Mouse (Mus musculus) C2C12 (cell line): Measurements from ENCODE around the gene Palm. TPM values are rescaled to one million over a fixed set of nuclear protein-coding genes. Genes with fewer than 3 reads are reported as not detected.

Source experiments
- H3K27me3 ChIP-seq: one replicate; pipeline ENCODE4 v1.6.1; 2011; ENCODE audit not compliant: control insufficient read depth, insufficient read depth, insufficient read length
- H3K36me3 ChIP-seq: one replicate; pipeline ENCODE4 v1.6.1; 2011; ENCODE audit not compliant: control insufficient read depth, insufficient read depth
- H3K4me3 ChIP-seq: one replicate; pipeline ENCODE4 v1.5.1; 2011; ENCODE audit warnings: mild to moderate bottlenecking, control low read depth; ENCODE audit not compliant: poor library complexity, insufficient read depth, severe bottlenecking
- H3K79me2 ChIP-seq: one replicate; pipeline ENCODE4 v1.6.1; 2011; ENCODE audit not compliant: control insufficient read depth, insufficient read depth
- H3K79me3 ChIP-seq: one replicate; pipeline ENCODE4 v1.6.1; 2011; ENCODE audit warnings: low read depth, control low read depth
- H3ac ChIP-seq: one replicate; pipeline ENCODE3; 2011; ENCODE audit warnings: low read depth; ENCODE audit not compliant: control insufficient read depth, insufficient read length
- CEBPB ChIP-seq: IDR thresholded peaks from one replicate; pipeline ENCODE4 v1.6.1; 2011; ENCODE audit warnings: low read depth, mild to moderate bottlenecking, control low read depth, moderate library complexity
- CTCF ChIP-seq: IDR thresholded peaks from one replicate; pipeline ENCODE4 v1.5.1; 2011; ENCODE audit not compliant: control insufficient read depth, insufficient read depth, insufficient read length
- FOSL1 ChIP-seq: IDR thresholded peaks from one replicate; pipeline ENCODE4 v1.8.0; 2011; ENCODE audit warnings: mild to moderate bottlenecking, low read length; ENCODE audit not compliant: poor library complexity, insufficient read depth, severe bottlenecking
- MAX ChIP-seq: IDR thresholded peaks from one replicate; pipeline ENCODE4 v1.6.1; 2011; ENCODE audit warnings: mild to moderate bottlenecking, control low read depth
- MYOD1 ChIP-seq: IDR thresholded peaks from one replicate; pipeline ENCODE4 v1.6.1; 2011; ENCODE audit warnings: low read depth; ENCODE audit not compliant: control insufficient read depth, insufficient read length
- MYOG ChIP-seq: IDR thresholded peaks from one replicate; pipeline ENCODE4 v1.6.1; 2011; ENCODE audit not compliant: control insufficient read depth, insufficient read length; ENCODE audit errors: extremely low read depth
- USF1 ChIP-seq: IDR thresholded peaks from one replicate; pipeline ENCODE4 v1.6.1; 2011; ENCODE audit warnings: low read depth, mild to moderate bottlenecking, control low read depth, moderate library complexity
- long read RNA-seq, 2 experiments: library from polyadenylated mRNA; unstranded; transcript quantifications; one replicate each; pipeline ENCODE4 v2.0.0; 2019 to 2020
- polyA plus RNA-seq: library from polyadenylated mRNA; unstranded; fragments of >200 nt; fragmentation: generic; extraction: Trizol; gene quantifications from one replicate; pipeline ENCODE4 v1.2.1, GENCODE M21; 2012; ENCODE audit warnings: missing spikeins

Gene Palm
- polyA plus RNA-seq, result 39.9 TPM
- long read RNA-seq, experiment 1, transcript Palm-201 (9 exons, 2,651 nt), result major isoform, 16 of 60 reads
- long read RNA-seq, experiment 1, partial matches to known transcripts, result 35 of 60 reads
- long read RNA-seq, experiment 1, other reads (novel, unspliced or antisense), result 4 of 60 reads
- long read RNA-seq, experiment 2, transcript Palm-202 (8 exons, 2,519 nt), result minor isoform, 57 of 213 reads
- long read RNA-seq, experiment 2, transcript Palm-201 (9 exons, 2,651 nt), result major isoform, 132 of 213 reads
- long read RNA-seq, experiment 2, partial matches to known transcripts, result 10 of 213 reads
- long read RNA-seq, experiment 2, other reads (novel, unspliced or antisense), result 13 of 213 reads

DNA sequence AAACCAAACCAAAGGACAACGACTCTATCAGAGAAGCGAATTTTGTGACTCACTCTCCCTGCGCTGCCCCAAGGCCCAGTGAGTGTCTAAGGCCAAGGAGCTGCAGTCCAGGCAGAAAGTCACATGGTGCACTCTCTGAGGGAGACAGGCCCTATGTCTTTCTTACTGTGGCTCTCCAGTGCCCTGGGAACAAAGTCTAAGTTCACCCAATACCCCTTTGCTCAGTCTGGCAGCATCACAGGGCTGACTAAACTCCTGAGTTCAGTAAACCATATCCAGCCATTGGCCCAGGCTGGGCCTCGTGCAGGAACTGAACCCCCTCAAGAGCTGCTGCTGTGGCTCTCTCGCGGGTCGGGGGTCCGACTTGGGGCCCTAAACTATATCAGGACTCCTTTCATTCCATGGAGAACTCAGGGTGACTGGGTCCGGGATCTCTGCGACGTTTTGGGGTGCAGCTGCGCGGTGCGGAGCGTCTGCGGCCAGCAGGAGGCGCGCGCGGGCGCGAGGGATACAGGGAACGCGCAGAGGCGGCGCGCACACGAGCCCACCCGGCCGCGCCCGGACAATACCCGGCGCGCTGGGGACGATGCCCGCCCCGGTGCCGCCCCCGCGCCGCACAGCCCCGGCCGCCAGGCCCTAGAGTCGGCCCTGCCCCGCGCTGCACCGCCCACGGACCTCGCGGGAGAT lies at the start of gene Palm:
TSS of gene Palm (plus strand) at position 522 of the 687 bp plus-strand sequence.
- peaks cover 40% of the 10 kb centered on the region for H3K79me2 ChIP-seq
- no peak for TF ChIP-seq MYOG
- peak; percentile 35 for TF ChIP-seq USF1
- no peak for TF ChIP-seq CEBPB
- no peak for TF ChIP-seq FOSL1
- no peak for TF ChIP-seq MYOD1
- peak; percentile 97 for TF ChIP-seq CTCF
- peak; percentile 45 for TF ChIP-seq MAX
- H3K79me3 ChIP-seq, result no peaks in the 10 kb centered on the region
- H3K27me3 ChIP-seq, result no peaks in the 10 kb centered on the region
- H3K4me3 ChIP-seq, result peak within 1 kb of the TSS; percentile 50
- H3K36me3 ChIP-seq, result no peaks in the 10 kb centered on the region
- H3ac ChIP-seq, result peak within 1 kb of the TSS; percentile 63

DNA sequence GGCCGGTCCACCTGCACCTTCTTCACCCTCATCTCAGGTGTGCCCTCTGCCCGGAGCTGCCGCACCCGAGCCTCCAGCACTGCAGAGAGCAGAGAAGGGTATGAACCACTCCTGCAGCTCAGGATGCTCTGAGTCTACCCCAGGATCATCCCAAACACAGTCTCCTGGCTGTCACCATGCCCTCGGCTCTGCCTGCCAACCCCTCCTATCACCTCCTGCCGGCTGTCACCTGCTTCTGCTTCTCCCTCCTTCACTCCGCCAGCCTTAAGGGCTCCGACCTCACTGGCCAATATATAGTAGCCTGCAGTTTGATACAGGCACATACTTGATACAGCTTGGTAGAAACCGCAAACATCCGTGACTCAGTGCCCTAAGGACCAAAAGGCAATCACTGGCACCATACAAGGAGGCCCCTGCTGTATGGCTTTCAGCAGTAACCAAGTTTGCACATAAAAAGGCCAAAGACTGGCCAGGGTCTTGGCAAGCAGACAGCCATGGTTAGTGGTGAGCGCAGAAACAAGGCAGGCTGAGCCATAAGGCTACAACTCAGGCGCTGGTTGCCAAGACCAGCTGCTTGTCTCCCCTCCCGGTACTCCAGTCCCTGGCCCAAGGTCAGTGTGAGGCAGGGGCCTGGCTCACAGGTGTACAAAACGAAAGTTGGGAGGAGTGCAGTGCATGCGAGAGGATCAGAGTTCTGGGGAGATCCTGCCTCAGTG lies 49.6 kb upstream of the Palm start:
- no peak overlapping the region for H3ac ChIP-seq
- peaks cover 14% of the 10 kb centered on the region for H3K79me2 ChIP-seq
- H3K4me3 ChIP-seq, result no peak overlapping the region
- H3K36me3 ChIP-seq, result peaks cover 50% of the 10 kb centered on the region
- H3K27me3 ChIP-seq, result no peaks in the 10 kb centered on the region
- TF ChIP-seq MAX, result no peak
- TF ChIP-seq CEBPB, result no peak
- TF ChIP-seq CTCF, result no peak
- TF ChIP-seq USF1, result no peak
- no peak for TF ChIP-seq MYOG
- TF ChIP-seq FOSL1, result no peak
- H3K79me3 ChIP-seq, result peaks cover 10% of the 10 kb centered on the region

DNA sequence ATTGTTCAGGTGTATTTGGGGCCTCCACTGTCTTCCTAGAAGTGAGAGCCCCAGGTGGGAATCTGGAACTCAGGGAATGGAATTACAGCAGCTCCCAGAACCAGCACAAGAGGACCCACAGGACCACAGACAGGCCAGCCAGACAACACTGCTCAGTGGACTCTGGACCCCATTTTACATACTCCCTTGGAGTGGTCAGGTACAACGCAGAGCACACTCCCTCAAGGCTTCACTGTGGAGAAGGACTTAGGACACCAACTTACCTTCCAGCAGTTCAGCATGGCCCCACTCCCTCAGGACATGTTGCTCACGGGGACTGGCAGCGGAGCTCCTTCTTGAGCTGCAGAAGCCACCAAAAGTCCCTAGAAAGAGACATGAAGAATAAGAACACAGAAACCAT lies 48.0 kb upstream of the Palm start:
- Histone ChIP-seq H3K36me3 (peaks cover 34% of the 10 kb centered on the region), H3K27me3 (no peaks in the 10 kb centered on the region), H3K4me3 (peak overlapping the region; percentile 43), H3K79me3 (peaks cover 7% of the 10 kb centered on the region), H3K79me2 (peaks cover 14% of the 10 kb centered on the region), H3ac (no peak overlapping the region)
- TF ChIP-seq MYOD1 (no peak), MAX (no peak), MYOG (no peak), FOSL1 (no peak), CTCF (no peak)

DNA sequence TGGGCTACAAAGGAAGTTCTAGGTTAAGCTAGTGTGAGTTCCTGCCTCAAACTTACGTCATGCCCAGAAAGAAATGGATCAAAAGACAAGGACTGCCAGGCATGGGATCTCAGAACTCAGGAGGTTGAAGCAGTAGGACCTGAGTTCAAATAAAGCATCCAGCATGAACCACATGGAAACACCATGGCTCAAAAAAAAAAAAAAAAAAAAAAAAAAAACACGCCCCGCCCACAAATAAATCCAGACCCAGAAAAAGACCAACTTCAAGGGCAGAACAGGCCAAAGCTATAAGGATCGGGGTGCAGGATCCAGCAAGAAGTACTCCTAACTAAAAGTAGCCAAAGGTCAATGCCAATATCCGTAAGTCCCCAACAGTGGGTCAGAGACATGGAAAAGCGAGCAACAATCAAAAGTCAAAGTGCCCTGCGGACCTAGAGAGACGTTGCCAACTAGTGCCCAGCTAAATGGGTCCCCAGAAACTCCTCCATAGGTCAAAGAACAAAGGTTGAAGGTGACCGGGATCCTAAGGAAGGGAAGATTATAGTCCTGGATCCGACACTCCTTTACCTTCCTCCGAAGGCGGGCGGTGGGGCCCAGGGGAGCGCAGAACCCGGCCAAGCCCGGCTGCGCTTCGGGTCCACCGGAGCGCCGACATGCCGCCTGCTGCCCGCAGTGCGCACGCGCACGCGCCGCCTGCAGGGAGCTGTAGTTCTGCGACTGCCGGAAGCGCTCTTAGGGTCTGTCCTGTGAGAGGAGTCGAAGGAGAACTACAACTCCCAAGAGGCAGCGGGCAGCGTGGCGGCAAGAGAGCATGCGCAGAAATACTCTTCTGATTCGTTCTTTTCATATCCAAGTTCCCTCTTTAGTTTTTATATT lies 47.2 kb upstream of the Palm start, which contains the start of gene Polrmt:
TSS of gene Polrmt (minus strand) at position 684 of the 876 bp plus-strand sequence.
- TF ChIP-seq USF1 (no peak), MAX (peak; percentile 61), CTCF (no peak), MYOD1 (no peak)
- H3K4me3 ChIP-seq, result peak within 1 kb of the TSS; percentile 43
- peak within 1 kb of the TSS; percentile 79 for H3ac ChIP-seq
- H3K79me2 ChIP-seq, result peaks cover 14% of the 10 kb centered on the region
- H3K27me3 ChIP-seq, result no peaks in the 10 kb centered on the region
- H3K79me3 ChIP-seq, result peaks cover 7% of the 10 kb centered on the region
- H3K36me3 ChIP-seq, result peaks cover 27% of the 10 kb centered on the region

DNA sequence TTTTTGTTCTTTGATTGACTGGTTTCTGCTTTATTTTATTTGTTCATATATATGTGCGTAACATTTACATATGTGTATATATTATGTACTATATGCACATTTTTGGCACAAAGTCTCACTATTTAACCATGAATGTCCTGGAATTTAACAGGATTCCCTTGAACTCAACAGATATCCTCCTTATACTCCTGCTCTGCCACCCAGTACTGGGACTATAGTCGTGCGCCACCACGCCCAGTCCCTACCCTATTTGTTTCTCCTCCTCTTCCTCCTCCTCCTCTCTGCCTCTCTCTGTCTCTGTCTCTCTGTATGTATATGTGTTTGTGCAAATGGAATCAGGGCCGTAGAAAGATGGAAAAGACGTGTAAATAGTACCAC lies 46.6 kb upstream of the Palm start:
- no peak overlapping the region for H3ac ChIP-seq
- peaks cover 14% of the 10 kb centered on the region for H3K79me2 ChIP-seq
- no peaks in the 10 kb centered on the region for H3K27me3 ChIP-seq
- TF ChIP-seq CTCF, result no peak
- no peak for TF ChIP-seq MAX
- TF ChIP-seq MYOD1, result no peak
- no peak for TF ChIP-seq CEBPB
- no peak for TF ChIP-seq MYOG
- no peak for TF ChIP-seq FOSL1
- TF ChIP-seq USF1, result no peak
- peaks cover 7% of the 10 kb centered on the region for H3K79me3 ChIP-seq
- H3K36me3 ChIP-seq, result peaks cover 21% of the 10 kb centered on the region
- H3K4me3 ChIP-seq, result no peak overlapping the region
